Mouse (Mus musculus): ENCODE results near the gene Kdf1. TPM values are rescaled to one million over a fixed set of nuclear protein-coding genes. Genes with fewer than 3 reads are reported as not detected.

Gene Kdf1
- under 1 TPM; 0.42 to 0.99 TPM for total RNA-seq (2021)
- long read RNA-seq, experiment 1: 0 reads
- long read RNA-seq, experiment 2: 0 reads

GRCm38 (mm10) chr4:133518601-133519368, at the start of gene Kdf1:
Kdf1 (plus strand) TSS chr4:133518963.
- no peak for DNase-seq (ENCODE audit: low spot score in 2 of 2)

GRCm38 (mm10) chr4:133469122-133469521, 49.6 kb upstream of the Kdf1 start:
- DNase-seq (ENCODE audit: low spot score in 2 of 2): no peak

GRCm38 (mm10) chr4:133471135-133471821, 47.5 kb upstream of the Kdf1 start:
- DNase-seq (ENCODE audit: low spot score in 2 of 2): no peak

- DNase-seq (ENCODE audit: low spot score in 2 of 2): no peak
These were observed 44.9 kb upstream of the Kdf1 start for GRCm38 (mm10) chr4:133473833-133474232.

- peak; percentile 95 to 98 for DNase-seq (ENCODE audit: low spot score in 2 of 2)
These were observed 39.1 kb upstream of the Kdf1 start, which contains the start of gene Tent5b for GRCm38 (mm10) chr4:133479458-133480184. Tent5b (plus strand) TSS chr4:133480132.

GRCm38 (mm10) chr4:133480185-133480537, 38.6 kb upstream of the Kdf1 start:
- DNase-seq (ENCODE audit: low spot score in 2 of 2): no peak

DNA sequence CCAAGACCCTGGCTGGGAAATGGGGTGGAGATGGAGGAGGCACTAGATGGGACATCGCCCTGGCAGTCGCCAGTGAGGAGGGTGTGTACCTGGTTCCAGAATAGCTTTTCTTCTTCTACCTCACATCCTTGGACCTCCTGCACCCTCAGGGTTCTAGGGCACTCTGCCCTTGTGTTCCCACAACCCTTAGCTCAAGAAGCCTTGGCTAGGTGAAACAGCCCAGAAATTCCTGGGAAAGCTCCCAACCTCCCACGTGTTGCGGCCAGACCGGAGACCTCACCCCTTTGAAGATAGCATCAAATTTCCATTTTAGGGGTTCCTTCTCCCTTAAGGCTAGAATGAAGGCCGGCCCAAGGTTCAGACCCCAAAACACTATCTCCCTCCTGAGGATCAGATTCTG, 38.0 kb upstream of the Kdf1 start:
- DNase-seq (ENCODE audit: low spot score in 2 of 2): no peak

- DNase-seq (ENCODE audit: low spot score in 2 of 2): no peak
These were observed 37.3 kb upstream of the Kdf1 start for GRCm38 (mm10) chr4:133481488-133481887.

DNA sequence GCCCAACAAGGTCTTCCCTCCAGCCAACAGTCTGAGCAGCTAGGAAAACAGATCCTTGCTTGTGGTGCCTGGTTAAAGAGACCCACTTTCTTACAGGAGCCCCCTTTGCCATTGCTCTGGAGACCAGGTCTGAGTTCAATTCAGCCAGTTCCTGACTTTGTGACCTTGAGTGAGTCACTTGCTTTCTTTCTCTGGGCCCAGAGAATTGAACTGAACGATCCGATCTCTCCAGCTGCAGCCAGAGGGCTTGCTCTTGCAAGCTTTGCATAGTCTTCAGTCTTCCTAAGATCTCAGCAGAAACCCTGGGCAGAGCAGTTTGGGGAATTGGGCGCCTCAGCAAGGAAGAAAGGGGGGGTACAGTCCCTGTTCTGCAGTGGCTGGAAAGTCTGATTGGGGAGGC, 36.3 kb upstream of the Kdf1 start:
- DNase-seq (ENCODE audit: low spot score in 2 of 2): no peak

GRCm38 (mm10) chr4:133484266-133485025, 34.3 kb upstream of the Kdf1 start:
- DNase-seq (ENCODE audit: low spot score in 2 of 2): peak in 1 of 2 experiments; percentile 41

DNA sequence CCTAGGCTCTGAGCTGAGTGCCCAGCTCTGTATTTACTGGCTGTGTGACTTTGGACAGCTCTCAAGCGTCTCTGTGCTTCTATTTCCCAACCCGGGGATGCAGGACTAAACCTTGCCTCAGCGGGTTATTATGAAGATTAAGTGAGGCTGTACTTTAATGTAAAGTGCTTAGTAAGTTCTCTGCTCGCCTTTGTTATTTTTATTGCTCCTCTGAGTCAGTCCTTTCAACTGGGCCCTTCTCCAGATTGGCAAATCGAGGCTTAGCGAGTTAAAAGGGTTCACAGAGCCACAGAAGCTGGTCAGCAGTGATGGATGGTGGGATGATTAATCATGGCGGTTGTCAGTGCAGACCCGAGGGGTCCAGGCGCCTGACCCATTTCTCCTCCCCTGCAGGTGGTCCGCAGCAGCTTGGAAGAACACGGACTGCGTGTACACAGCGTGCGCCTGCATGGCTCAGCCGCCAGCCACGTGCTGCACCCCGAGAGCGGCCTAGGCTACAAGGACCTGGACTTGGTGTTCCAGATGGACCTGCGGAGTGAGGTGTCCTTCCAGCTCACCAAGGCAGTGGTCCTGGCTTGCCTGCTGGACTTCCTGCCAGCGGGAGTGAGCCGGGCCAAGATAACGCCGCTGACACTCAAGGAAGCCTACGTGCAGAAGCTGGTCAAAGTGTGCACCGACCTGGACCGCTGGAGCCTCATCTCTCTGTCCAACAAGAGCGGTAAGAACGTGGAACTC, 32.9 kb upstream of the Kdf1 start:
- DNase-seq (ENCODE audit: low spot score in 2 of 2): no peak

GRCm38 (mm10) chr4:133486673-133487357, 31.9 kb upstream of the Kdf1 start:
- no peak for DNase-seq (ENCODE audit: low spot score in 2 of 2)

DNA sequence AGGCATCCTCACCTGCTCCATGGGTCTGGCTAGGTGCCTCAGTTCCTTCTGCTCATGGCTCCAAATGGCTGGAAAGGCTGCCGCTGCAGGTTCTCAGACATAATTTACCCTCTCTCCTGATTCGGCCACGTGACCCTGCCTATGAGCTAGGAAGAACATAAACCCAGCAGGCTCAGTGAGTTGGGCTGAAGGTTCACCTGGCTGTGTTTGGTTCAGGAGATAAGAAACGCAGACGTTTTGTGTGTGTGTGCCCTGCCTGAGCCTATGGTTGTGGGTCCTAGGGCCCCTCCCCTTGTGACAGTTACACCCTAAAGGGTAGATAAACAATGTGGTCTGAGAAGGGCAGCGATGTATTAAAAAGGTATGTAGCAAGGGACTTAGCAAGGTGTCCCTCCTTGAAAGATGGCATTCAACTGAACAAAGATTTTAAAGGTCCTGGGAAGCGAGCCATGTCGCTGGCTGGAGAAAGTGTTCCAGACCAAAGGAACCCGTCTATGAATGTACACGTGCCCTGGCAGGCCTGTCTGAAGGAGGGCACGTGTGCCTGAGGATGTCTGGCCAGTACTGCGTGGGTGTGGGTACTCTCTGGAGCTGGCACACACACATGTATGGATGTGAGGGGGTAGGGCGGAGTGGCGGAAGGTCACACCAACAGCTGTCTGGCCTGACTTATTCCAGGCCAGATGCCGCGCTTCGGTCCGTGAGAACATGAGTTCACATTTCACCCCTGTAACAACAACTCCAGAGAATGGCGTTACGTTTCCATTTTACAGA, 30.0 kb upstream of the Kdf1 start:
- DNase-seq (ENCODE audit: low spot score in 2 of 2): no peak

- DNase-seq (ENCODE audit: low spot score in 2 of 2): no peak
These were observed 29.1 kb upstream of the Kdf1 start for GRCm38 (mm10) chr4:133489489-133490245.

- DNase-seq (ENCODE audit: low spot score in 2 of 2): no peak
These were observed 27.0 kb upstream of the Kdf1 start for GRCm38 (mm10) chr4:133491800-133492199.

GRCm38 (mm10) chr4:133493895-133494294, 24.9 kb upstream of the Kdf1 start:
- no peak for DNase-seq (ENCODE audit: low spot score in 2 of 2)

GRCm38 (mm10) chr4:133494432-133494831, 24.3 kb upstream of the Kdf1 start:
- DNase-seq (ENCODE audit: low spot score in 2 of 2): peak; percentile 96

- DNase-seq (ENCODE audit: low spot score in 2 of 2): no peak
These were observed 23.9 kb upstream of the Kdf1 start for GRCm38 (mm10) chr4:133494867-133495266.
